Mouse (Mus musculus) E14TG2a.4 (cell line): ENCODE results near the gene Mipol1.

Experiments used
- H3K27me3 ChIP-seq: 2 replicates; pipeline ENCODE4 v1.6.1; 2014; ENCODE audit warnings: low read length, control low read depth; ENCODE audit not compliant: insufficient read depth
- H3K36me3 ChIP-seq: 2 replicates; pipeline ENCODE4 v1.6.1; 2014; ENCODE audit warnings: low read length, control low read depth; ENCODE audit not compliant: insufficient read depth
- H3K4me1 ChIP-seq: replicated peaks from 2 replicates; pipeline ENCODE4 v1.6.1; 2014; ENCODE audit warnings: low read depth, low read length, control low read depth
- H3K4me3 ChIP-seq: replicated peaks from 2 replicates; pipeline ENCODE4 v1.5.1; 2014; ENCODE audit warnings: mild to moderate bottlenecking, low read length
- H3K9me3 ChIP-seq: 2 replicates; pipeline ENCODE4 v1.6.1; 2014; ENCODE audit warnings: low read length, control low read depth
- CTCF ChIP-seq: conservative IDR thresholded peaks from 2 replicates; pipeline ENCODE4 v1.5.1; 2014; ENCODE audit warnings: low read length
- NANOG ChIP-seq: IDR thresholded peaks from 2 replicates; pipeline ENCODE4 v1.6.1; 2014; ENCODE audit warnings: borderline replicate concordance, low read length, mixed read lengths
- POU5F1 ChIP-seq: IDR thresholded peaks from 2 replicates; pipeline ENCODE4 v1.6.1; 2014; ENCODE audit warnings: low read length, borderline replicate concordance

Mipol1 gene

DNA sequence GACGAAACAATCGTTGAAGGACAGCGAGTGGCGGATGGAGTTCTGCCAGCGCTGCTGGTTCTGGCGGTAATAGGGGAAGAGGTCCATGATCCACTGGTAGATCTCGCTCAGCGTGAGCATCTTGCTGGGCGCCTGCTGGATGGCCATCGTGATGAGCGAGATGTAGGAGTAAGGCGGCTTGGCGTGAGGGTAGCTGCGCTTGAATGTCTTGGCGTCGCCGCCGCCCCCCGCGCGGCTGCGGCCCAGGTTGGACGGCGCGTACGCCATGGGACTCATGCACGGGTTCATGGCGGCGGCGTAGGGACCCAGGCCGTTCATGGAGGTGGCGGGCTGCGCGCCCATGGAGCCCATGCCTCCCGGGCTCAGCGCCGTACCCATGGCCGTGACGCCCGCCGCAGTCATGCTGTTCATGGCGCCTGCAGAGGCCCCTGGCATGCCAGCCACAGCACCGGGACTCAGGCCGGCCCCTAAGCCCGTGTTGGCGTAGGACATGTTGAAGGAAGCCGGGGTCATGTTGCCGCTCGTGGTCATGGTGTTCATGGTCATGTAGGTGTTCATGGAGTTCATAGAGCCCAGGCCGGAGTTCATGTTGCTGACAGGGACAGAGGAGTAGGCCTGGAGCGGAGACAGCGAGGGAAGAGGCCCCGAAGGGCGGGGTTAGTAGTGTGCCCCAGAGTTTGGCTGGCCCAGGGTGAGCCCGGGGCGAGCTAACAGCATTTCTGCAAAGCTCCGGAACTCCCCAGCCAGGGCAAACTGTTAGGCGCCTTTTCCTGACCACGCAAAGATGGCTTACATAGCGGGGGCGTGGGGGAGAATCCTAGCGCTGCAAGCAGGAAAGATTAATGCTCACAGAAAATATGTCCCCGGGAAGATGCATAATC, 312.8 kb downstream of the Mipol1 start:
- Histone ChIP-seq H3K9me3 (no peaks in the 10 kb centered on the region), H3K4me3 (peak overlapping the region; percentile 74), H3K4me1 (peaks cover 39% of the 10 kb centered on the region), H3K36me3 (no peaks in the 10 kb centered on the region), H3K27me3 (peaks cover 90% of the 10 kb centered on the region)
- TF ChIP-seq NANOG (no peak), POU5F1 (no peak), CTCF (no peak)

DNA sequence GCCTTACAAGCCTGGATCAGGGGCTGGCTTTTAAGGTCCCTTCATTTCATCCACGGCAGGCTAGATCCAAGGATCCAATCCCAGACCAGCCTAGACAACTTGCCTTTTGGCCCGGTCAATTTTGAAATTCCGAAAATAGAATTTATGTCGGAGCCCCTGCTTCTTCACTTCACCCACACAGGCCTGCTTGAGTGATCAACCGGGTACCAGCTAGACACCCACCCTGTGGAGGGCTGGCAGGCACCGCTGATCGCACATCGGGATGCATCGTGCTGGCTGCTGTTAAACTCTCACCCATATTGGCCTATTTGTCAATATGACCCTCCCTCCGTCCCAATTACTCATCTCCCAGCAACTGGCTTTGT, 313.4 kb downstream of the Mipol1 start:
- TF ChIP-seq POU5F1 (no peak), NANOG (no peak), CTCF (no peak)
- H3K27me3 ChIP-seq: peaks cover 90% of the 10 kb centered on the region
- no peaks in the 10 kb centered on the region for H3K9me3 ChIP-seq
- peak overlapping the region; percentile 74; the same call in 1 of the 2 replicates for H3K4me3 ChIP-seq
- H3K36me3 ChIP-seq: no peaks in the 10 kb centered on the region
- peaks cover 38% of the 10 kb centered on the region for H3K4me1 ChIP-seq

DNA sequence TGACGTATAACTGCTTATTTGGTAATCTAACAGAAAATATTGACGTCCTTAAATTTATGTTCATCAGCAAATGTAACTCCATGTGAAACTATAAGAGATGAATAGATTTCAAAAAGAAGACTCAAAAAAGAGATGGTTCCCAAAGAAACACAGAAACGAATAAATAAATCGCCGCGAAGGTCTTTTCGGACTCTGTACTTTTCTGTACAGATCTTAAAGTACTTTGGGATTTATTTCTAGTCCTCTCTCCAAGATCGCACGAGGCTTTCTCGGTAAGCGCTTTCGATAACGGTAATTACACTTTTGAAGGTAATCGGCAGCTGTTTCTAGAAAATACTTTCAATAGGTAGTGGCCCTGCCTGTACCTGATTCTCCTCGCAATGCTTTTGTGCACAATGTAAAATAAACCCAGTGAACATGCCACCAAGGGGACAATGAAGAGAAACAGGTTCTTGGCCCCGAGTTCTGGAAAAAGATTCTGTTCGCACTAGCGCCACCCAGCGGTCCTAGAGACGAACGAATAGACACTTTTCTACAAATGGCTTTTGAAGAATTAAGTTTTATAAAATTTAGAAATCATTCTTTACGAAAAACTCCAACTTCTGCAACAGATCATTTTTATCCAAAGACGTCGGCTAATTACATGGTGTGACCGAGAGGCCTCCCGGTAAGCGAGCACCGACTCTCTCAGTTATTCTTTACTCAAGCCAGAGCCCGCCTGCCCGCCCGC, 314.6 kb downstream of the Mipol1 start:
- Histone ChIP-seq H3K27me3 (peaks cover 90% of the 10 kb centered on the region), H3K36me3 (no peaks in the 10 kb centered on the region), H3K4me1 (peaks cover 44% of the 10 kb centered on the region), H3K4me3 (peak overlapping the region; percentile 76), H3K9me3 (no peaks in the 10 kb centered on the region)
- TF ChIP-seq POU5F1: no peak
- no peak for TF ChIP-seq NANOG
- peak; percentile 59 for TF ChIP-seq CTCF

DNA sequence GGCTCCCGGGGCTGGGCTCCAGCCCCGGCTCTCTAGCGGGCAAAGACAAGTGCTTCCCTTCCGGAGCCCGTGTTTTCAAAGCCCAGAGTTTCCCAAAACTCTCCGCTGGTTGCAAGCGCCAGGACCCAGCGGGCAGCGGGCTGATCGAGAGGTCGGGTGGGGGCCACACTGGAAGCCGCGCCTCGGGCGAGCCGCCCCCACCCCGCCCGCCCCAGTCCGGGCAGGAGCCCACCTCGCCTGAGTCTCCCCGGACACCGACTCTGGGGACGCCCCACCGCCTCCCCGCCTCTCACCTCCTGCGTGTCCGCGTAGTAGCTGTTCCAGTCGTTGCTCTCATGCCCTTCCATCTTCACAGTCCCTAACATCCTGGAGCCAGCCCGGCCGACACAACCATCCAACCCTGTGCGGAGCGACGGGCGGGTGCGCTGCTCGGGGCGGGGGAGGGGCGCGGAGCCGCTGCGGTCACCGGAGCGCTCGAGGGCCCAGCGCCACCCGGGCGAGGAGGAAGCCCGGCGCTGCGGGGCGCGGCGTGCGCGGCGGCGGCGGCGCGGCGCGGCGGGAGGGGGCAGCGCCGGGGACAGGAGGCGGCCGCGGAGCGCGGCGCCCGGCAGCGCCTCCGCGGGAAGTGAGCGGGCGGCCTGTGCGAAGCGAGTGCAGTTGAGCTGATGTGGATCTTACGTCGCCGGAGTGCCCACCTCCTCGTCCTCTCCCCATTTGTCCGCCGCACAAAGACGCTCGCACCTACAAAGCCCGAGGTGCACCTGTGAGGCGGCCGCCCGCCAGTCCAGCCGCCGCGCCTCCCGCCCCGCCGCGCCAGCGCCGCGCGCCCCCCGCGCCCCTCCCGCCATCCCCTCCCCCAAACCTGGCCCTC, 315.4 kb downstream of the Mipol1 start:
- Histone ChIP-seq H3K4me1 (peaks cover 52% of the 10 kb centered on the region), H3K9me3 (no peaks in the 10 kb centered on the region), H3K36me3 (no peaks in the 10 kb centered on the region), H3K4me3 (peak overlapping the region; percentile 76), H3K27me3 (peaks cover 95% of the 10 kb centered on the region)
- TF ChIP-seq POU5F1: no peak
- TF ChIP-seq CTCF: no peak
- TF ChIP-seq NANOG: no peak
